Mouse (Mus musculus): ENCODE measurements at regions not wholly inside any gene's neighbourhood (a gene's known extent, or its start where the extent isn't known, plus 50 kb on each side); places are given as distances from the start of the nearest gene placed in this dataset.

GRCm38 (mm10) chr7:95688151-95689146 lies 482.6 kb upstream of the Tenm4 start:
- DNase-seq (ENCODE audit: low spot score): no peak

DNA sequence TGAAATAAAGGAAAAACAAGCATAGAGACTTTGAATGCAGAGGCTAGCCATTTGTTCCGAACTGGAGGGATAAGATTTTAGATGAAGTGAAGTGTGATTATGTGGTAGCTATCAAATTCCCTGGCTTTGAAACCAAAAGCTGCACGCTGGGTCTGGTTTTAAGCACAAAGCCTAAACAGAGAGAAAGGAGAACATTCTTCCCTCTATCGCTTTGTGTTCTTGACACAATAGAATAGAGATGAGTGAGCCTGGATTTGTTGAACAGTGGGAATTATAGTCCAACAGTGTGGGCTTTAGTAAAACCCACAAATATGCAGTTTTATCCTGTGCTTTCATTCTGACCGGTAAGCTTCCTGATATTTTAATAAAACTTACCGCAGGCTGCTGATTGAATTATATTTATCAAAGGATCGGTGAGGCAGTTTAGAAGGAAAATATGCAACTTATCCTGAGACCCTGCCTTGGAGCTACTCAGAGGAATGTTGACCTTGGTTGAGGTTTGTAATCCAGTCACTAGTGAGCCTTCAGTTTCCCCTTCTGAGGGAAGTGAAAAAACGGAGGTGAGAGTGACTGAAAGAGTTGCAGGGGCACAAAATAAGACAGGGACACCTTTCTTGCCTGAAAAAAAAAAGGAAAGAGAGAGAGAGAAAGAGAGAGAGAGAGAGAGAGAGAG lies 481.7 kb upstream of the Tenm4 start:
- no peak for DNase-seq (ENCODE audit: low spot score)

DNA sequence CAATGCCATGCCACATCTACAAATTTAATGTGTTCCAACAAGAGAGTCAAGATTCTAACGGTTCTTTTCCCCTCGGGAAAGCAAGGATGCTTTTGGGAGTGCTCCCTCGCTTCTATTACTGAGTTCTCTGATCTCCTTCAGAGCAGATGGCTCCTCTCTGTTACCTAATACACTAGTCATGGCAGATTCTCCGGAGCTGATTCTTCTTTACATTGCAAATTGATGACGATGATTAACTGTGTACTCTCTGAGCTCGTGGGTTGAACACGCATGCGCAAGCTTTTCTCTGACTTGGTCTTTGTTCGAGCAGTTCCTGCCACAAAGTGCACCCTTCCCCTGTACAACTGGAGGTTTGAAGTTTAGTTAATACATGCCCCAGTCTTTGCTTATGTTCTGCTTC lies 471.5 kb upstream of the Tenm4 start:
- no peak for DNase-seq (ENCODE audit: low spot score)

DNA sequence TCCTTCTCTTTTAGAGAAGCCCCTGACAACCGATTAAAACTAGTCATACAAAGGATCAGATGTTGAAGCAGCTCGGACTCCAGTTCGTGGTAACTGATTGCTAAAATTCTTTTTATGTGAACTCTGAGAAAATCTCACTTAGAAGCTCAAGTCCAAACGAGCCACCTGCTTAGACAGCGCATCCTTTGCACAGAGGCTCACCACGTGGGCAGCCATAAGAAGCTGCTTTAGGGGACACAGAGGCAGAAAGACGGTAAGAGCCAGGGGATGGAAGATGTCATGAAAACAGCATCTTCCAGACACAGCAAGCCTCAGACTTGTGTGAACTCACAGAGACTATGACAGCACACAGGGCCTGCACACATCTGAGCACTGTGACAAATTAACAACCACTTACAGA lies 461.0 kb upstream of the Tenm4 start:
- DNase-seq (ENCODE audit: low spot score): no peak

GRCm38 (mm10) chr7:95720083-95720482 lies 451.0 kb upstream of the Tenm4 start:
- DNase-seq (ENCODE audit: low spot score): no peak

DNA sequence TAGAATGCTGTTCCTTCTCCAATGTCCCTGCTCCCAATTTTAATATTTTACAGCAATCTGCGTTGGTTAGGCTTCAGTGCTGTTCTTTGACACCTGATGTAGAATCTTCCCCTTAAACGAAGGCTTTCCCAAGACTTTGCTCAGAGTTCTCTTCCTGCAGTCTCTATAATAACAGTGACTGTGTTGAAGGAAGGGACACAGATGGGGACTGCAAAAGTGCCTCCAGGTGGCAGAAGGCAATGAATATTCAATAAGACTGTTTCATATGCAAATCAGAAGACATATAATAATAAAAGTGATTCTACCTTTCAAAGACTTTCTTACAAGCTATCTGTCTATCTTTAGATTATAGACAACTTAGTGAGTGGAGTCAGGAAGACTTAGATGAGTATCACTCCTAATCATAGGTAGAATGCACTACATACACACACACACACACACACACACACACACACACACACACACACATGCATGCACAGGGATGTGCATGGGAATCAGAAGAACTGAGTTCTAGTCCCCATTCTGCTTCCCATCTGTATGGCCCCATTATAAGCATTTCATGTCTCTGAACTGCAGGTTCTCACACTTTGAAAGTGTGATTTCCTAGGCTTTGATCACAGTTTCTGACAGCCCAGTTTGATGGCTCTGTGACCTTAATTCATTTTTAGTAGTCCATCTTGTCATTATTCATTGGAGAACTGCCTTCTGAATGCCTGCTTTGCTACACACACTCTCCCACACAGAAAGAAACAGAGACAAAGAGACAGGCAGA lies 445.1 kb upstream of the Tenm4 start:
- no peak for DNase-seq (ENCODE audit: low spot score)

GRCm38 (mm10) chr7:95733807-95734206 lies 437.2 kb upstream of the Tenm4 start:
- no peak for DNase-seq (ENCODE audit: low spot score)

- no peak for DNase-seq (ENCODE audit: low spot score)
These were observed 436.5 kb upstream of the Tenm4 start for GRCm38 (mm10) chr7:95734587-95734986.

GRCm38 (mm10) chr7:95736716-95737115 lies 434.3 kb upstream of the Tenm4 start:
- no peak for DNase-seq (ENCODE audit: low spot score)

GRCm38 (mm10) chr7:95738725-95739245 lies 432.3 kb upstream of the Tenm4 start:
- DNase-seq (ENCODE audit: low spot score): no peak

GRCm38 (mm10) chr7:95739779-95740178 lies 431.3 kb upstream of the Tenm4 start:
- no peak for DNase-seq (ENCODE audit: low spot score)

DNA sequence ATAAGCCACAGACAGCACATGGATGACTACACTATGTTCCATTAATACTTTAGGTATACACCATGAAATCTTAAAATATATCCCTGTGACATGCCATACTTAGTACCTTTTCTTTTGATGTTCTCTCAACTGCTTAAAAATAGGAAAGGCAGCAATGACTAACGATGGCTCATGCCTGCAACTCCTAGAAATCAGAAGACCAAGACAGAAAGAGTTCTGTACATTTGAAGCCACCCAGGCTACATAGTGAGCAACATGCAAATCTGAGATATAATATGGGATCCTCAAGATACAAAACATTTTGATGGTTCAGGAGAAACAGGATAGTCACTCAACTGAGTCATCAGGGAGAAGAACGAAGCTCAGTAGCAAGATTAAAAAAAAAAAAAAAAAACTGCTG lies 412.7 kb upstream of the Tenm4 start:
- no peak for DNase-seq (ENCODE audit: low spot score)

DNA sequence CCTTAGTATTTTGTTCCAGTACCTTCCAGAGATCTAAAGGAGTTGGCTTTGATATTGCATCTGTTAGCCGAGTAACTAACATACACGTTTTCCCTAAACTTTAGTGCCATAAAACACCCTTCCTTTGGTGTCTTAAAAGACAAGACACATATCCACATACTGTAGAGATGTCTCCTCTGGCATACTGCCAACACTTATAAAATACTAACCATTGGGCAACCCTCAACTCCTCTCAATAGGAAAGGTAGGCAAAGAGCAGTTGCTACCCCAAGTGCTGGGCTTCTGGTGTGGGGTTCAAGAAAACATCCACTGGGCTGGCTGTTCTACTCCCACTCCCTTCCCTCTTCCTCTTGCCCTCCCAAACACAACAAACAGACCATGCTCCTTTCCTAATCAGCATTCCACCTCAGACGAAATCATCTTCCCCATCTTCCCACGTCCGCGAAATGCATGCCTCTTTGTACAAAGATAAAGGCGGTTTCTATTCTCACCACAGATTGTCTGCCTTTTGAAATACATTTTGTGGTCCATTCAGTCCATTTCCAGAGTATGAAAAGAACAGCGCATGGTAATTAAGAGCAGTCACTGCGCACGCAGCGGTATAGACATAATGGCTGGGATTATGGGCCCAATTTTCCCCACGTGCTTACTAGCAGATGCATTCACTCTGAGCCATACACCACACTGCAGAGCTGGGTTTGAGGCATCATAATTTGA lies 409.9 kb upstream of the Tenm4 start:
- DNase-seq (ENCODE audit: low spot score): no peak

DNA sequence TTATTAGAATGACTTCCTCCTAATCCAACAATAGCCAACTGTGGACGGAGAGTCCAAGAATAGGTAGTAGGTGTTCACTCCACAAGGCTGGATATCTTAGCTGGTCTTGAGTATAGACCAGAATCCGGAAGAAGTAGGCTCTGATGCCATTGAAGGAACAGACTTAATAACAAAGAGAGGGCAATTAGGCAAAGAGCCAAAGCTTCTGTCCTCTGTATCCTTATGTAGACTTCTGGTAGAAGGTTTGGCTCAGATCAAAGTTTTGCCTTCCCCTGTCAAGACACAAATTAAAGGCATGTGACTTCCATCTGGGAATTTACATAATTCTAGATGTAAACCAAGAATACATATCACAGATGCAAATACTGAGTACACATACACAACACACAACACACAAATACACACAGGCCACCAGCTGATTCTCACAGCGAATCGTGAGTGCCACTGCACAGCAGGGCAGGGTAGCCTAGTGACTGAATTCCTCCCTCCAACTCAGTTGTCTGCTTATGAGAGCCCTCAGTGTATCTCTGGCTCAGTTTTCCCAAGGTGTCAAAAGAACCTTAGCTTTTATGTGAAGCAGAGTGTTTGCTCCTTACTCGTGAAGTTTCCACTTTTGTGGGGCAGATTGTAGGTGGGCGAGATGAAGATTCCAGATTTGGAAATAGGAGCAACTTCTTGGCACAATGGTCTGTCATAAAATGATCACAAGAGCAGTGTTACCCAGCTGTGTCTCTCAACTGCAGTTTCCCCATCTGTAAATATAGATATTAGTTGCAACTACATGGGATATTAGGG lies 404.5 kb upstream of the Tenm4 start:
- no peak for DNase-seq (ENCODE audit: low spot score)

- no peak for DNase-seq (ENCODE audit: low spot score)
These were observed 386.5 kb upstream of the Tenm4 start for GRCm38 (mm10) chr7:95784523-95784922.

DNA sequence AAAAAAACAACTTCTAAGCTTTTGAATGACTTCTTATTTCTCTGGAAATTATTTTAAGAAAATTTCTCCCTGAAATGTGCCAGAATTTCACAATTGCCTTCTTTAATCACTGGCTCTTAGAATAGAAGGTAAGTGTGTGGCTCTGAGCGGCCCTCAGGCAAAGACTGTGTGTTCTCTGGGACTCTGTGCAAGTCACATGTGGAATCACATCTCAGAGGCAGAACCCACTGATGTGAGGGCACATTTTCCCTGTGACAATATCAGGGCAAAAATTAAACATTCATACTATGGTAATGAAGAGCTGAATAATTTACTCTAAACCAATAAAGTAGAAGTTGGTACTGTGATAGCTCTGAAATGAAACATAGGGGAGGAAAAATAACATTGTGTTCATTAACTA lies 383.5 kb upstream of the Tenm4 start:
- no peak for DNase-seq (ENCODE audit: low spot score)

DNA sequence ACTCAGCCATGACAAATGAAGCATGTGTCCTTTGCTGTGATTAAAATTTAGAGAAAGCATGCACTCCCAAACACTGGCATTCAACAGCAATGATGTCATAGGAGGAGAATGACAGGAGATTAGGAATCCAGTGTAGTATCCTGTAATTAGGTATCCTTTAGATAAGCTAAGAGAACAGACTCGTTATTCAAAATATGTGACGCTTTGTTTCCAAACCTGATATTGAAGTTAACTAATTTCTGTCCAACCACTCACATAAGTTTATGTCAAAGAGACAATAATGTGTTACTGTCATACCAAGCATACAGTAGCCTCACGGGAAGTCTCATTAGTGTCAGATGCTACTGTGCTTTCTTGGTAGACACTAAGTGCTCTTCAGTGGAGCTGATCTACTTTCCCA lies 383.1 kb upstream of the Tenm4 start:
- DNase-seq (ENCODE audit: low spot score): no peak

GRCm38 (mm10) chr7:95789424-95789823 lies 381.6 kb upstream of the Tenm4 start:
- no peak for DNase-seq (ENCODE audit: low spot score)

GRCm38 (mm10) chr7:95799022-95799421 lies 372.0 kb upstream of the Tenm4 start:
- no peak for DNase-seq (ENCODE audit: low spot score)

GRCm38 (mm10) chr7:95809626-95810025 lies 361.4 kb upstream of the Tenm4 start:
- DNase-seq (ENCODE audit: low spot score): no peak

All from heart, adult 8-10 months (tissue).